Mouse (Mus musculus): ENCODE measurements around the gene Olfr1500.
"Not testable (repeated sequence)": the region's sequence is repeated elsewhere in the genome, so short reads cannot be mapped to it uniquely, and the experiment has no call there.

Olfr1500 gene

GRCm38 (mm10) chr19:13830388-13830787, at the start of gene Olfr1500:
Gene Olfr1500 (minus strand): TSS chr19:13830488.
- no peak for DNase-seq (ENCODE audit: low spot score in 2 of 2)

- DNase-seq (ENCODE audit: low spot score in 2 of 2): no peak
Observed at GRCm38 (mm10) chr19:13861495-13861894, 31.2 kb upstream of the Olfr1500 start, which contains the start of gene Olfr1502. Gene Olfr1502 (plus strand): TSS chr19:13861795.

GRCm38 (mm10) chr19:13850592-13850991, 20.3 kb upstream of the Olfr1500 start, which contains the start of gene Olfr1501:
Gene Olfr1501 (minus strand): TSS chr19:13850692.
- not testable (repeated sequence) for DNase-seq (ENCODE audit: low spot score in 2 of 2)

- no peak for DNase-seq (ENCODE audit: low spot score in 2 of 2)
Observed at GRCm38 (mm10) chr19:13828447-13828846, 1.8 kb downstream of the Olfr1500 start.

- DNase-seq (ENCODE audit: low spot score in 2 of 2): no peak
Observed at GRCm38 (mm10) chr19:13820847-13821246, 9.4 kb downstream of the Olfr1500 start.

- DNase-seq (ENCODE audit: low spot score in 2 of 2): no peak
Observed at GRCm38 (mm10) chr19:13819347-13819746, 10.9 kb downstream of the Olfr1500 start, which contains the start of gene Olfr1499. Gene Olfr1499 (minus strand): TSS chr19:13819447.

- no peak for DNase-seq (ENCODE audit: low spot score in 2 of 2)
Observed at GRCm38 (mm10) chr19:13818827-13819226, 11.5 kb downstream of the Olfr1500 start.

- no peak for DNase-seq (ENCODE audit: low spot score in 2 of 2)
Observed at GRCm38 (mm10) chr19:13812823-13813222, 17.5 kb downstream of the Olfr1500 start.

- not testable (repeated sequence) for DNase-seq (ENCODE audit: low spot score in 2 of 2)
Observed at GRCm38 (mm10) chr19:13805486-13805885, 24.8 kb downstream of the Olfr1500 start.

GRCm38 (mm10) chr19:13798102-13798501, 32.2 kb downstream of the Olfr1500 start, which contains the start of gene Olfr1497:
Gene Olfr1497 (minus strand): TSS chr19:13798202.
- DNase-seq (ENCODE audit: low spot score in 2 of 2): no peak

GRCm38 (mm10) chr19:13777578-13777977, 52.7 kb downstream of the Olfr1500 start, which contains the start of gene Olfr1496:
Gene Olfr1496 (plus strand): TSS chr19:13777878.
- no peak for DNase-seq (ENCODE audit: low spot score in 2 of 2)
